ENCODE assay signal across 25 mouse cellular contexts in the genomic region with DNA sequence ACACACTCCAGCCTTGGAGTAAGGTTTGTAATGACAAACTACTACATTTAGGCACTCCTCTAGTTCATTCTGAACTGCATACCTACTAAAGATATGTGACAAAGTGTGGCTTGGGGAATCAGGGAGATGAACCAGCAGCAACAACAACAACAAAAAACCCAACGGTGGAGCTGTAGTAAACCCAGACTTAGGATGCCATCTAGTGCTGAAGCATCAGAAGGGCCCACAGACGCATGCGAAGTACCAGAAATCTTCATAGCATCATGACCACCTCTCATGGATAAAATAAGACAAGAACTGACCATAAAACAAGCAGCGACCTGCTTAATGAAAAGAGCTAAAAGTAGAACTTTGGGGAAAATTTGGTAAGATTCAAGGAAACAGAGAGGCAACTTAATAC. TPM values are rescaled to one million over a fixed set of nuclear protein-coding genes. Genes with fewer than 3 reads are reported as not detected.
DNase-seq lines count a peak whose midpoint lies in the region; ATAC-seq and TF ChIP-seq lines count a peak whose summit lies in the region.
"Had no signal": no experiment of that assay in that cellular context is flagged by ENCODE, and none has a peak within 500 bp of the region (broad histone marks: within the 10 kb centered on the region; RNA-seq: fewer than 3 reads in every experiment).

No protein-coding gene starts in this region.

- no peaks in the 10 kb centered on the region for H3K4me1 ChIP-seq in cerebellum, adult 2 months (ENCODE audit: control insufficient read depth, insufficient read depth, low read length)
- no peaks in the 10 kb centered on the region for H3K4me1 ChIP-seq in hindbrain, postnatal 0 days (ENCODE audit: insufficient read depth, low read length)
- H3K4me1 ChIP-seq in hindbrain, embryonic 16.5 days (ENCODE audit: control insufficient read depth, insufficient read depth, low read depth, low read length): no peaks in the 10 kb centered on the region
- H3K4me1 ChIP-seq in midbrain, embryonic 14.5 days (ENCODE audit: control insufficient read depth, insufficient read depth, low read length): no peaks in the 10 kb centered on the region
- H3K4me1 ChIP-seq in midbrain, embryonic 11.5 days (ENCODE audit: control insufficient read depth, insufficient read depth, low read length): no peaks in the 10 kb centered on the region
- H3K4me1 ChIP-seq in heart, embryonic 11.5 days (ENCODE audit: control insufficient read depth, insufficient read depth, low read length): no peaks in the 10 kb centered on the region
- H3K4me1 ChIP-seq: embryonic facial prominence, embryonic 13.5 days; neural tube, embryonic 12.5 days had no signal

- TF ChIP-seq POLR2A in cerebellum, adult 2 months (IDR thresholded peaks at IDR 0.05; ENCODE audit: borderline replicate concordance, insufficient read depth, low read length): no peak

- H3K4me2 ChIP-seq in hindbrain, postnatal 0 days (ENCODE audit: low read depth, low read length): no peak overlapping the region
- no peak overlapping the region for H3K4me2 ChIP-seq in hindbrain, embryonic 16.5 days (ENCODE audit: low read length)
- no peak overlapping the region for H3K4me2 ChIP-seq in midbrain, embryonic 14.5 days (ENCODE audit: low read length)
- H3K4me2 ChIP-seq in midbrain, embryonic 11.5 days: no peak overlapping the region
- H3K4me2 ChIP-seq in heart, embryonic 11.5 days: no peak overlapping the region
- H3K4me2 ChIP-seq: embryonic facial prominence, embryonic 13.5 days; hindbrain, embryonic 14.5 days; liver, embryonic 11.5 days; neural tube, embryonic 12.5 days had no signal

- no peak overlapping the region for H3K4me3 ChIP-seq in cerebellum, adult 2 months (replicated peaks; ENCODE audit: insufficient read depth, low read depth, low read length)
- H3K4me3 ChIP-seq in hindbrain, postnatal 0 days (ENCODE audit: low read length): no peak overlapping the region
- H3K4me3 ChIP-seq in hindbrain, embryonic 16.5 days (ENCODE audit: low read length): no peak overlapping the region
- H3K4me3 ChIP-seq in midbrain, embryonic 14.5 days (replicated peaks; ENCODE audit: low read depth, low read length): no peak overlapping the region
- H3K4me3 ChIP-seq in midbrain, embryonic 11.5 days (ENCODE audit: low read depth, low read length): no peak overlapping the region
- H3K4me3 ChIP-seq in heart, embryonic 11.5 days (ENCODE audit: low read depth, low read length): no peak overlapping the region
- H3K4me3 ChIP-seq: embryonic facial prominence, embryonic 13.5 days; neural tube, embryonic 12.5 days had no signal

- no peak for ATAC-seq in hindbrain, postnatal 0 days
- no peak for ATAC-seq in hindbrain, embryonic 16.5 days
- ATAC-seq in midbrain, embryonic 14.5 days (ENCODE audit: low FRiP score, low TSS enrichment): no peak
- no peak for ATAC-seq in midbrain, embryonic 11.5 days (ENCODE audit: low FRiP score)
- peak; percentile 39; the same call in 1 of the 2 replicates for ATAC-seq in megakaryocyte progenitor cell, adult 5-6 weeks (replicated peaks; ENCODE audit: poor library complexity)
- no peak for ATAC-seq in heart, embryonic 11.5 days (replicated peaks; ENCODE audit: insufficient number of reproducible peaks, low FRiP score, low TSS enrichment)

- WGBS in cerebellum, adult 2 months: 66% methylated on average over 4 of the region's 4 CpGs
- 79% methylated on average over 4 of the region's 4 CpGs for WGBS in hindbrain, postnatal 0 days
- 77% methylated on average over 4 of the region's 4 CpGs for WGBS in hindbrain, embryonic 16.5 days
- WGBS in midbrain, embryonic 14.5 days: 78% methylated on average over 4 of the region's 4 CpGs
- whole genome bisulfite sequencing in midbrain, embryonic 11.5 days: 78% methylated on average over 4 of the region's 4 CpGs
- WGBS in heart, embryonic 11.5 days (ENCODE audit: insufficient replicate concordance): 63% methylated on average over 4 of the region's 4 CpGs

- TF ChIP-seq CTCF in cerebellum, adult 2 months (IDR thresholded peaks at IDR 0.05; ENCODE audit: borderline replicate concordance, insufficient read depth, low read depth, low read length): 0 out of 2 replicates have a peak, but pooled peaks have one; percentile 9
- TF ChIP-seq CTCF in hindbrain, postnatal 0 days (IDR thresholded peaks at IDR 0.05; ENCODE audit: low read depth): peak; percentile 52

- H3K27ac ChIP-seq in cerebellum, adult 2 months (ENCODE audit: insufficient read depth, low read length): no peak overlapping the region
- no peak overlapping the region for H3K27ac ChIP-seq in hindbrain, postnatal 0 days
- H3K27ac ChIP-seq in hindbrain, embryonic 16.5 days (ENCODE audit: low read depth, low read length): no peak overlapping the region
- no peak overlapping the region for H3K27ac ChIP-seq in midbrain, embryonic 14.5 days (replicated peaks; ENCODE audit: low read depth, low read length)
- H3K27ac ChIP-seq in midbrain, embryonic 11.5 days (ENCODE audit: low read depth, low read length): no peak overlapping the region
- H3K27ac ChIP-seq in heart, embryonic 11.5 days (ENCODE audit: low read depth, low read length): no peak overlapping the region
- H3K27ac ChIP-seq: embryonic facial prominence, embryonic 13.5 days; hindbrain, embryonic 14.5 days; neural tube, embryonic 12.5 days had no signal

- H3K9me3 ChIP-seq in hindbrain, postnatal 0 days (ENCODE audit: low read length): no peaks in the 10 kb centered on the region
- no peaks in the 10 kb centered on the region for H3K9me3 ChIP-seq in hindbrain, embryonic 16.5 days (ENCODE audit: control insufficient read depth, low read length)
- H3K9me3 ChIP-seq in midbrain, embryonic 14.5 days (ENCODE audit: control insufficient read depth, low read length): no peaks in the 10 kb centered on the region
- no peaks in the 10 kb centered on the region for H3K9me3 ChIP-seq in midbrain, embryonic 11.5 days (ENCODE audit: control insufficient read depth, low read length)
- H3K9me3 ChIP-seq in heart, embryonic 11.5 days (replicated peaks; ENCODE audit: control insufficient read depth, low read length): no peaks in the 10 kb centered on the region
- H3K9me3 ChIP-seq: embryonic facial prominence, embryonic 13.5 days; neural tube, embryonic 12.5 days had no signal

- no peak overlapping the region for H3K9ac ChIP-seq in hindbrain, postnatal 0 days (replicated peaks; ENCODE audit: low read length)
- H3K9ac ChIP-seq in hindbrain, embryonic 16.5 days (ENCODE audit: low read depth, low read length): no peak overlapping the region
- no peak overlapping the region for H3K9ac ChIP-seq in midbrain, embryonic 14.5 days (replicated peaks; ENCODE audit: low read length)
- H3K9ac ChIP-seq in midbrain, embryonic 11.5 days (ENCODE audit: low read length): no peak overlapping the region
- H3K9ac ChIP-seq in heart, embryonic 11.5 days (ENCODE audit: low read depth, low read length): no peak overlapping the region
- H3K9ac ChIP-seq: embryonic facial prominence, embryonic 13.5 days; hindbrain, embryonic 14.5 days; neural tube, embryonic 12.5 days had no signal

- DNase-seq in cerebellum, adult 2 months: no peak
- no peak for DNase-seq in cerebellum, postnatal 4 days (ENCODE audit: low spot score in 2 of 2)
- peak; percentile 18 for DNase-seq in hindbrain, postnatal 0 days (ENCODE audit: low spot score)
- DNase-seq in midbrain, embryonic 14.5 days: peak; percentile 33
- no peak for DNase-seq in midbrain, embryonic 11.5 days (ENCODE audit: low spot score, missing footprints)
- DNase-seq: adrenal gland, adult 8-10 months; cerebellum, adult 11-12 months; gastrocnemius, postnatal 14 days; heart, adult 18-20 months; heart, postnatal 36 days; kidney, adult 11 months; kidney, postnatal 10 days; lung, adult 18-20 months; lung, postnatal 36 days; right cerebral cortex, adult 18-20 months; thymus, adult 18-20 months; thymus, postnatal 4 days had no signal

- H3K27me3 ChIP-seq in cerebellum, adult 2 months (ENCODE audit: control insufficient read depth, insufficient read depth, low read length): no peaks in the 10 kb centered on the region
- H3K27me3 ChIP-seq in hindbrain, postnatal 0 days (ENCODE audit: insufficient read depth, low read length): no peaks in the 10 kb centered on the region
- H3K27me3 ChIP-seq in hindbrain, embryonic 16.5 days (replicated peaks; ENCODE audit: control insufficient read depth, insufficient read depth, low read length): no peaks in the 10 kb centered on the region
- H3K27me3 ChIP-seq in midbrain, embryonic 14.5 days (ENCODE audit: control insufficient read depth, insufficient read depth, low read length): no peaks in the 10 kb centered on the region
- H3K27me3 ChIP-seq in midbrain, embryonic 11.5 days (ENCODE audit: control insufficient read depth, insufficient read depth, low read length): no peaks in the 10 kb centered on the region
- H3K27me3 ChIP-seq in heart, embryonic 11.5 days (ENCODE audit: control insufficient read depth, insufficient read depth, low read length): no peaks in the 10 kb centered on the region
- H3K27me3 ChIP-seq: embryonic facial prominence, embryonic 13.5 days; neural tube, embryonic 12.5 days had no signal

- no peaks in the 10 kb centered on the region for H3K36me3 ChIP-seq in hindbrain, postnatal 0 days (ENCODE audit: insufficient read depth, low read length)
- H3K36me3 ChIP-seq in hindbrain, embryonic 16.5 days (ENCODE audit: control insufficient read depth, insufficient read depth, low read length): no peaks in the 10 kb centered on the region
- H3K36me3 ChIP-seq in midbrain, embryonic 14.5 days (ENCODE audit: control insufficient read depth, insufficient read depth, low read length): peaks cover 4% of the 10 kb centered on the region; the same call in 1 of the 2 replicates
- H3K36me3 ChIP-seq in midbrain, embryonic 11.5 days (ENCODE audit: control insufficient read depth, insufficient read depth, low read length): no peaks in the 10 kb centered on the region
- H3K36me3 ChIP-seq in heart, embryonic 11.5 days (ENCODE audit: control insufficient read depth, insufficient read depth, low read length): no peaks in the 10 kb centered on the region
- H3K36me3 ChIP-seq: neural tube, embryonic 12.5 days had no signal

RNA-seq across cellular contexts. Expression of a gene that starts 13.2 kb away (rescaled TPM):
- polyA plus RNA-seq in cerebellum, adult 2 months (2012; rRNA removed): 10.4 and 11.2 TPM in 2 replicates
- total RNA-seq in hindbrain, postnatal 0 days (2014; rRNA removed): 8.9 and 9.9 TPM in 2 replicates
- polyA plus RNA-seq in hindbrain, postnatal 0 days (2015; fragmentation: Nextera tagmentation; extraction: Ambion mirVana): 8.6 and 8.7 TPM in 2 replicates
- polyA plus RNA-seq in hindbrain, embryonic 16.5 days (2015; fragmentation: Nextera tagmentation; extraction: Ambion mirVana): 9.1 and 10.9 TPM in 2 replicates
- polyA plus RNA-seq in midbrain, embryonic 14.5 days (2014; fragmentation: Nextera tagmentation; extraction: Ambion mirVana): 12.2 and 13.3 TPM in 2 replicates
- 10.0 and 11.6 TPM in 2 replicates for polyA plus RNA-seq in midbrain, embryonic 11.5 days (2014; fragmentation: Nextera tagmentation; extraction: Ambion mirVana)
- 80.9 and 89.4 TPM in 2 replicates for total RNA-seq in megakaryocyte progenitor cell, adult 5-6 weeks (2015)
- total RNA-seq in megakaryocyte progenitor cell, adult 5-6 weeks (2017): 16.6 and 23.4 TPM in 2 replicates
- polyA plus RNA-seq in heart, embryonic 11.5 days (2014; fragmentation: Nextera tagmentation; extraction: Ambion mirVana): 6.8 and 7.2 TPM in 2 replicates

RNA-seq across cellular contexts. Expression of a gene that starts 41.0 kb away (rescaled TPM):
- not detected in 2 replicates for polyA plus RNA-seq in cerebellum, adult 2 months (2012; rRNA removed)
- total RNA-seq in hindbrain, postnatal 0 days (2014; rRNA removed): not detected in 2 replicates
- polyA plus RNA-seq in hindbrain, postnatal 0 days (2015; fragmentation: Nextera tagmentation; extraction: Ambion mirVana): 0.16 TPM in 2 replicates
- polyA plus RNA-seq in hindbrain, embryonic 16.5 days (2015; fragmentation: Nextera tagmentation; extraction: Ambion mirVana): 0.26 and 0.29 TPM in 2 replicates
- polyA plus RNA-seq in midbrain, embryonic 14.5 days (2014; fragmentation: Nextera tagmentation; extraction: Ambion mirVana): 0.20 and 0.39 TPM in 2 replicates
- 0.07 and 0.37 TPM in 2 replicates for polyA plus RNA-seq in midbrain, embryonic 11.5 days (2014; fragmentation: Nextera tagmentation; extraction: Ambion mirVana)
- total RNA-seq in megakaryocyte progenitor cell, adult 5-6 weeks (2015): not detected in 2 replicates
- not detected in 2 replicates for total RNA-seq in megakaryocyte progenitor cell, adult 5-6 weeks (2017)
- 0.21 TPM in 1 of 2 replicates, not detected in the other for polyA plus RNA-seq in heart, embryonic 11.5 days (2014; fragmentation: Nextera tagmentation; extraction: Ambion mirVana)
- total RNA-seq: adrenal gland, adult 8-10 months; gastrocnemius, postnatal 14 days; heart, adult 18-20 months; heart, postnatal 36 days; layer of hippocampus, adult 18-20 months had no signal

Comparison
In these comparisons a context has a peak if more than half of its experiments do, and no peak if none do; other contexts are left out.
1. DNase-seq: peak in hindbrain, postnatal 0 days (single experiment) and midbrain, embryonic 14.5 days (single experiment); none in cerebellum, adult 2 months (0 of 2), cerebellum, postnatal 4 days (0 of 2) and midbrain, embryonic 11.5 days (single experiment).